Mouse (Mus musculus): Measurements from ENCODE around the gene Grip1.
A peak's percentile ranks its signal among the peaks of the same experiment; 100 is the strongest.

Grip1 gene

DNA sequence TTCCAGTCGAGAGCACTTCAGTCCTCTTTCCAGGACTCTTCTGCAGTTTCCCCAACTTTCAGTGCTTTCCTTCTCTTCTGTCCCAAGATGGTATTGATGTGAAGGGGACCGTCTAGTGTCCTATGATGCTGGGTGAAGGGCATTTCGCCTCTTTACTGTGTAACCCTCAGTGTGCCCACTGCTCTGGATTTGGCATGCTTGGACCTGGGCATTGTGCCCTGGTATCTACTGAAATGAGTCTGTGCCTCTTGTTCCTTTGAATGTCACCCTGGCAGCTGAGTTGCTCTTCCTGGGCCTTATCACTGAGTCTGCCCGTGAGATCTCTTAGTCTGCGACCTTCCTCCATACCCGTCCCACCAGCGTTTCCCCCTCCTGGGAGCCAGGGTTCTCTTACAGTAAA is 9.7 kb downstream of the Grip1 start:
- no peak for DNase-seq

DNA sequence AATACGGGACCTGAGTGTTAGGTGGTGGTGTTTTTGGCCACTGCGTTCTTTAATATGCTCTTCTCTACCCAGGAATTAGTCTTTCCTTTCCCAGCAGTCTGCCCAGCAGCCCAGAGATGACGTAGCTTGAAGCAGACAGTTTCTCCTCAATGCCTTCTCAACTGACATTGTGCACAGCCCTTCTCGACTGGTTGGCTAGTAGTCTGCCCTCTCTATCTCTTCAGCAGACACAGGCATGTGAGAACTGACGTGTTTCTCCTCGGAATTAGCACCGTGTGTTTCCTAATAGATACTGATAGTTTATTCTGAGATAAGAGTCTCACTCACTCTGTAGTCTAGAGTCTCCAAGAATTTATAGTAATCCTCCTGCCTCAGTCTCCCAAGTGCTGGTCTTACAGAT is 10.2 kb downstream of the Grip1 start:
- no peak for DNase-seq

DNA sequence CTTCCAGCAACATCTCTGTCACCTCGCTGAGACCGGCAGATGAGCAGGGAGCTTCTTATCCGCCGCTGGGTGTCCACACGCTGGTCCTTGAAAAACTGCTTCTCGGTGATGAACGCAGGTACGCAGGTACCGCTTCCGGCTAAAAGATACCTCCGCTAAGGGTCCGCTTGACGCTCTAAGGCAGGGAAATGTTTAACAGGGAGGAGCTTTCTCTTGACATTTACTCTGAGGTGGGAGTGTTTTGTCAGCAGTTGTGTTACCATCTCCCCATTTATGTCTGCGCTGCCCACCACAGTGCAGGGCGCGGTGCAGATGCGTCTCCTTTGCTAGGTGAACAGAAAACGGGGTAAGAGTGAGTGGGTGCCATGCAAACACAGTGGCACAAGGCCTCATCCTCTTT is 14.3 kb downstream of the Grip1 start:
- no peak for DNase-seq

DNA sequence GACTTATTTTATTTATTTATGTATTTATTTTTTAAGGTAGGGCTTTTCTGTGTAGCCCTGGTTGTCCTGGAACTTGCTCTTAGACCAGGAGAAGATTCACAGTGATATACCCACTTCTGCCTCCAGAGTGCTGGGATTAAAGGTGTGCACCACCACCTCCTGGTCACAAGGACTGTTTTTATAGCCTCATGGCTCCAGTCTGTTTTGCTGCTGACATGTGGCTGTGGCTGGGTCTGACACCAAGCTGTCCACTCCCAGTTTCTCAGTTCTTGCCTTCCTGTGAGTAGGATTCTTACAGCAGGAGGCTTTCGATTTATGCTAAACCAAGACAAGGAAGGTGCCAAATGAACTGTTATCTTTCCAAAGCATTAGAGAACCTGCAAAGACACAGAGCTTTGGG is 16.5 kb downstream of the Grip1 start:
- no peak for DNase-seq

DNA sequence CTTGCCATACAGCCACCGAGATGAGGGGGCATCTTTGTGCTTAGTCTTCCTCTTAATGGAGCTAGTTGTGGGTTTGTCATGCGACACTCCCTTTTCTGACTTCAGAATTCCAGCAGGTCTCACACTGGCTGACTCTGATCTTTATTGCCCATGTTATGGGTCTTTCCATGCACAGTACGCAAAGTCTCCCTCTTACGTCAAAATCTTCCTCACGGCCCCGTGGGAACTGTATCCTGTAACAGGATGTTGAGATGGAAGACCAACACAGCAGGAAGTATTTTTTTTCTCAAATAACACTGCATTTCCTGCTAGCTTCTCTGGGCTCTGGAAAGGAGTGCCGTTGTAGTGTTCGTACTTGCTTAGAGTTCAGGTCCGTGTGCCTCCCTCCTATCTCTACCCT is 21.5 kb downstream of the Grip1 start:
- no peak for DNase-seq

DNA sequence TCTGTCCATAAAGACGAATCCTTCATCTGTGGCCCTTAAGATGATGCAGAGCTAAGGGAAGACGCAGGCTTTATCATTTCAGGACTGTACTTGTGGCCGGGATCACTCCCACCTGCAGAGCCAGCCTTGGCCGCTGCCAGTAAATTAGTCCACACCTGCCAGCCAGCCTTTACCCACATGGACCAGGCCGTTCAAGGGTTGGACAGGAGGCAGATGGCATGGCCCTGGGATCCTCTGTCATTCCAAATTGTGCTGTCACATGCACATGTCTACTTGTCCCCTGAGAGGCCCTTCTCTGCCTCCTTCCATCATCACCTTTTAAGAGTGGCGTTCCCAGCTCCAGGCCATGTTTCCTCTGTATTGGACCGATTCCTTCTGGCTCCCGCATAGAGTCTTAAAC is 24.0 kb downstream of the Grip1 start:
- peak; percentile 87 to 93 for DNase-seq

DNA sequence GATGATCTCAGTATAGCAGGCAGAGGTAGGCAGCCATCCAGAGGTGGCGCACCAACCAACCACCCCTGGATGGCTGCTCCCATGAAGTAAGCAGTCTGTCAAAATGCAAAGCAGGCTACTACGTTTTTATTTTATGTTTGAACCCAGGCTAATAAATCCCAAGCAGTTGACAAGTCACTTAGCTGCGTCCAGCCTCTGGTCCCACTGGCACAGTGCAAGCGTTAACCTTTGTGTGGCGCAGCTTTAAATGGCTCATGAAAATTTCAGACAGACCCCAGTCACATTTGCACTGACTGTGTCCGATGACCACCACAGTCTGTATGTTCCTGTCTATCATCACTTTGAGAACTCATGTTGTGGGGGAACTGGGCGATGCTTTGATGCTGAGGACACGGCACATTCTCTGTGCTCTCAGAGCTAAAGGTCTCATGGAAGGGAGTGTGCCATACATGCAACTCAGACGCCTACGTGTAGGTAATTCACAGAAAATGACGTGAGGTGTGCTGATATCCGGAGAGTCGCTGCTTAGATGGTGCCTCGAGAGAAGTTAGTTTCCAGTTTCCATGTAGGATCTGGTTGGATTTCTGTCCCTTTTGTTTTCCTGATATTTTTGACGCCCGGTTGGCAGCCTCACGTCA is 29.6 kb downstream of the Grip1 start:
- DNase-seq: no peak

DNA sequence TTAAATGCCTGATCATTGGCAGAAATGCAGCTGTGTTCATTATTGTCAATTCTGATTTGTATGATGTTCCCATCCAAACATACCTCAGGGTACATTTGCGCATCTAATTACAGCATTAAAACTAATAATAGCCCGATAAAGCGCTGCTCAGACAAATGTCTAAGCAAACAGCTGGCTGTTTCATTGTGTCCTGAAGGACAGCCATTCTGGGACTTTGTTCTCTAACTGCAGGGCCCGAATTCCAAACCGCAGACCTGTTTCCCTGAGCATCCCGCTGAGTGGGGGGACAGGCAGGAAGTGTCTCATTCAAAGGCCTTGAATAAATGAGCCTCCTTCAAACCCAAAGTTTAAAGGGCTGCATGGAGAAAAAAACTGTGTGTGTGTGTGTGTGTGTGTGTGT is 30.1 kb downstream of the Grip1 start:
- no peak for DNase-seq

DNA sequence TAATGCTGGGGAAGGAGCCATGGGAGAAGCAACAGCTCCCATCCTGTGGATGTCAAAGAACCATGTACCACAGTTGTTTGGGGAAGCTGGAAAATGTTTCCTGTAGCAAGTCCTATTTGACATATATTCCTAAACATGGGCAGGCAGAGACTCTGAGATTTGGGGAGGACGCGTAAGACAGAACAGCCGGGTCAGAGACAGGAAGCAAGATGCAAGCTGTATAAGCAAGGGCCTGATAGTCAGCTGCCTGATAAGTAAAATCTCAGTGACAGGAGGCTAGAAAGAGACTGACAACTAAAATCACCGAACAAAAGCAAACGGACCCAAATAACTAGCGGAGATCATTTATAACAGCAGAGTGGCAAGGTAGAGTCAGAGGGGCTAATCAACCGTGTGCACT is 33.3 kb downstream of the Grip1 start:
- DNase-seq: no peak

DNA sequence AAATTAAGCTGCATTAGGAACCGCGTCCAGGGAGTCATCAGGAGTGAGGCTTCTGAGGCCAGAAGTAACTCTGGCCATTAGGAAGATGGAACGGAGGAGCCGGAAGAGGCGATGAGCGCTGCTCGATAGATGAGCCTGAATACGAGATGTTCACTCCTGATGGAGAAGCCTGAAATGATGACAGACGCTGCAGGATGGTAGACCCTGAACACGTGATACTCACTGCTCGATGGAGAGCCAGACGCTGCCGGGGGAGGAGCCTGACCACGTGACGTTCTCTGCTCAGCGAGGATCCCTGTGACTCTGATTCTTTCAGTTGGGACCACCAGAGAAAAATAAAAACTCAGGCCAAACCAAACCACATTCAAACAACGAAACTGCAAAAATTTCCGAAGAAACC is 37.2 kb downstream of the Grip1 start:
- no peak for DNase-seq

DNA sequence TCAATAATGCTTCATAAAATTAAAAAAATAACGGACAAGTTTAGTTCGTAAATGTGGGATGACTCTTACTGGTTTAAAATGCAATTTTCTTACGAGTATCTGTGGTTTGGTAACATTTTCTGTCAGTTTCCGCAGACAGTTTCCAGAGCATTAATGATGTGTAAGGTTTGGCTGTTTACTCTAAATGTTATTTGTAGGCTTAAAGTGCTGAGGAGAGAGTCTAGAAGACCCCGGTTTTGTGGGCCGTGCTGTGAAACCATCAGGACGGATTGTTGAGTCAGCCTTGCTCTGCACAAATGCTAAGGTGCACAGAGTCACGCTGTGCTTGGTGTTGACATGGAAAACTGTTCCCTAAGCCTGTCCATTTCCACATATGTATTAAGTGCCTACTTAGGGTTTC is 41.7 kb downstream of the Grip1 start:
- DNase-seq: no peak

DNA sequence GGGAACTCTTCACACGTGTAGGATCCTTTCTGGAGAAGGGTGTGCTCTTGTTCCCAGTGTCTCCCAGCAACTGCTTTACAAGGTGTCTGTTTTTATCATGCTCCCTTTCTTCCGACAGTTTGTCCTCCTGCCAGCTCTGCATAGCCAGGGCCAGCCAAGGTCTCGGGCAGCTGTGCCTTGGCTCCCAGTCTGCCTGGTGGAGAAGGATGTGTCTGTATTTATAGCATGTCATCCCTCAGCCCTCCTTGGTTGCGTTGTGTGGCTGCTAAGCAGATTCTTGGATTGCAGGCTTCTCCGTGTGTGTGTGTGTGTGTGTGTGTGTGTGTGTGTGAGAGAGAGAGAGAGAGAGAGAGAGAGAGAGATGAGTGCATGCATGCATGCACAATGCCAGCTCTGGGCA is 42.6 kb downstream of the Grip1 start:
- peak in 1 of 2 experiments; percentile 39 for DNase-seq

DNA sequence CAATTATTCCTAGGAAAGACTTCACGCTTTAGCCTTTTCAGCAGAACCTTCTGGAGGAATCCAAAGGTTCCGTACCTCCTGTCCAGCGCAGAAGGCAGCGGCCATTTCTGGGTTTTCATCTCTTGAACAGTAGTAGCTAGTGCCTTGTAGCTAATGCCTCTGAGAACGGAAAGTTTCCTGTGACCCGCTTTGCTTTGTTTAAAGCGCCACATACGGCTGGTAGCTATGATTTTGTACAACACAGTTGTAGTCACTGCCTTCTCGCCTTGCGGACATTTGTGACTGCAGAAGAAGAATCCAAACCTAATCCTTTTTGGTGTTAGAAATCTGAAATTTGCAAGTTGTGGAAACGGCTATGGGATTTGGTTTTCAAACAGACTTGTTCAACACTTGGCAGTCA is 68.1 kb downstream of the Grip1 start:
- no peak for DNase-seq

DNA sequence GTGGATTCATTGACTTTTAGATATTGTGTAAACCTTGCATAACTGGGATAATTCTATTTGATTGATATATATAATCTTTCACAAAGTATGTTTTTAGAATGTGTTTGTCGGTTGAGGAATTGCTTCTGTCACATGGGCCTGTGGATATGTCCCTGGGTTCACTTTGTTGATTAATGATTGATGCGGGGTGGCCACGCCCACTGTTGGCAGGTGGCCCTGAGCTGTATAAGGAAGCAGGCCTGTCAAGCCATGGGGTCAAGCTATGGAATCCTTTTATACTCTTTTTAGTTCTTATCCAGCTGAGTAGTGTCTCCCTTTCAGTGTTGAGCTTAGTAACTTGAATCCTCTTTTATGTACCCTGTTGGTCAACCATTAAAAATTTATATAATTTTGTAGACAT is 72.1 kb downstream of the Grip1 start:
- DNase-seq: no peak

DNA sequence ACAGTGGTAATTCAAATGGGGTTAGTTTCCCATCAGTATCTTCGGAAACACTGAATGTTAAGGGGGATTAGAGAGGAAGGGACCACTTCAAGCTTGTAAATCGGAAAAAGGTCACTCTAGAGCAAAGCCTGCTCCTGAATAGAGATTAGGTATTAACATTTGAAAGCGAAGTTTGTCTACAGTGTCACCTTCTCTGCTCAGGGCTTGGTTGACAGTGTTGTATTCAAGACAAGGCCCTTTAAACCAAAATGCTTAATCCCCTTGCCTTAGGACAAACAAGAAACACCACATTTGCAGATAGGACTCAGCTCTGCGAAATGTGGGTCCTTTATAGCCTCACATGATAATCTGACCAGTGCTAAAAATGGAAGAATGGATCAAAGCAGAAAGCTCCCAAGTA is 81.2 kb downstream of the Grip1 start:
- DNase-seq: no peak

DNA sequence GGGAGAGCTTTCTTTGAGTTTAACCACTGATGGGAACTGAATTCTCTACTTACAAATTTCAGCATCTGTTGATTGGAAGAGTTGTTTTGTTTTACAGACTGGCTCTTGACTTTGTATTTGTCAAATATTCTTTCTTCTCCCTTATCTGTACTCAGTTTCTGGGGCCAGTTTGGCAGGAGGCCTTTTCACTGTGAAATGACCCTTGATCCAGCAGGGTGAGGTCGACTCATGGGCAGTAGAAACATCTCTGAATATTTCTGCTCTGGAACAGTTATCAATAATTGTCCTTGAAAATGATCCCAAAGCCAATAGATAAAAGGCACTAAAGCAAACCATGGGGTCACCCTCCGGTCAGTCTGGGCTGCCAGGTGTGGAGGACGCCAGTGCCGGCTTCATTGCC is 88.0 kb downstream of the Grip1 start:
- DNase-seq: no peak

DNA sequence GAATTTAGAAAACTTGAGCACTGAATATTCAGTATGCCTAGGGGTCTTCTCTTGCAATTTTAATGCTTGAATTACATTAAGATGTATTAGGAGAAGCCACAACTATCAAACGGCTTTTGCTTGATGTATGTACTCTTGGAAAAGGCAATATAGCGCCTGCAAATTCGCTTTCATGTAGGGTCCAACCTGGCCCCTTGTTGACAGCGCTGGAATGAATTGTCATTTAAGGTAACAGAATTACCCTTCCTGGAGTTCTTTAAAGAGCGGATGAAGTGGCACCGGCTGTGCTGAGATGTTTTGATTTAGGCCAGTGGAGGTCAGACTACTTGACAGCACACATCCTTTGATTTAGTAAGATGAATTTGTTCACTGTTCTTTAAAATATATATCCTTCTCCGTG is 90.1 kb downstream of the Grip1 start:
- no peak for DNase-seq

DNA sequence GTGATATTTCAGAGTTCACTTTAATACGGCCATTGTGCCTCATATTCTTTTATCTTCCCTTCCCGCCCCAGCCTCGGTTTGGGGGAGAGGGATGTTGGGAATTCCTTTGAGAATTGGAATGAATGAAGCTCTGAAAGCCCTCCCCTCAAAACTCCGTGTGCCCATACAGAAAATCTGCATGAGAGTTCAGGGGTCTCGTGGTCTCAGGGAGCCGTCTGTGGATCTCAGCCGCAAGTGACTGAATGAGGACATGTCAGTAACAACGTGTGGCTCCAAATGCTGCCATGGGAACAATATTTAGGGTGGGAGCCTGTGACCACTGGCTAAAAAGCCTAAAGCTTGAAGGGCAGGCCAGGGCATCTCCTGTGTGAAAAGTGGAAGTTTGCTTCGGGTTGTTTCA is 91.1 kb downstream of the Grip1 start:
- DNase-seq: no peak

DNA sequence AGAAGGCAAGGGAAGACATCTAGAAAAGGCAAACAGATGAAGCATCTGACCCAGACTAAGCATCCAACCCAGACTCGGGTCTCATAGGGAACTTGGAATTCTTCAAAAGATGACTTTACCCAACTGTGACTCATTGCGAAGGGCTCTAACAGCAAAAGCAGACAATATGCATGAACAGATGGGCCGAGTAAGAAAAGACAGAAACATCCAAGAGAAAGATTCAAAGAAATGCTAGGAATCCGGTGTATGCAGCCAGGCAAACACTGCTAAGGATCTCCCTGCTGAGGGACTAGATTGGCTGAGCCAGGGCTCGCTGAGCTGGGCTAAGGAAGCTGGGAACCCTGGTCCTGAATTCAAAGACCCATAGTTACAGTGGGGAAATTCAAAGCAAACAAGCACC is 94.2 kb downstream of the Grip1 start:
- DNase-seq: no peak

DNA sequence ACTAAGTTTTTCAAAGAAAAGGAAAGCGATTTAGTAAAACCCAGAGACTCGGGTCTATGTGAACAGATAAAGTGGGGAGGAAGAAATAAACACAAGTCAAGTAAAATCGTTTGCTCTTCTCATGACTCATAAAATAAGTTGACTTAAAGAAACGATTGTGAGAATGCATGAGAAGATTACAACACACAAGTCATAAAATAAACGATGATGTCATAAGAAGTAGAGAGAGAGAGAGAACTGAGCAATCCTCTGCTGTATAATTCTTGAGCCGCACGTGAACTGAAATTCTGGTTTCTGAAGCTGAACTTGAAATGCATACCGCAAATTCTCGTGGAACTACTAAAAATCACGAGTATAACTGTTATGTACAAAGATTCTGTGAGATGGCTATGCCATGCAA is 95.1 kb downstream of the Grip1 start:
- no peak for DNase-seq

DNA sequence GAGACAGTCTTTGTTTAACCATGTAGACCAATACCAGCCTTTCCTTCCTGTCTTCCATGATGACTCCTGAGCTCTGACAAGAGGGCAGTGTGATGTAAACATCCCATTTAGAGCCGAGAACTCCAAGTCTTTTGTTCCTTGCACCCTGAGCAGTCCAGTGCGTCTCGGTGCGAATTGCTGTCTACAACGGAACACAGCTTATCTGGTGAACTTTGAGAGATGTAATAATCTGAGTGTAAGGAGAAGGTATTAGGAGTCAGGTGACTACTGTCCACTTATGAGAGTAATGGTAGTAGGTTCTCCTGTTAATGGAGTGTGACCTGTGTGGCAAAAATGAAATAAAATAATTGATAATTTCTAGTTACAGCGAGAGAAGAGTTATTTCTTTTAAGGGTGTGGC is 97.0 kb downstream of the Grip1 start:
- no peak for DNase-seq

DNA sequence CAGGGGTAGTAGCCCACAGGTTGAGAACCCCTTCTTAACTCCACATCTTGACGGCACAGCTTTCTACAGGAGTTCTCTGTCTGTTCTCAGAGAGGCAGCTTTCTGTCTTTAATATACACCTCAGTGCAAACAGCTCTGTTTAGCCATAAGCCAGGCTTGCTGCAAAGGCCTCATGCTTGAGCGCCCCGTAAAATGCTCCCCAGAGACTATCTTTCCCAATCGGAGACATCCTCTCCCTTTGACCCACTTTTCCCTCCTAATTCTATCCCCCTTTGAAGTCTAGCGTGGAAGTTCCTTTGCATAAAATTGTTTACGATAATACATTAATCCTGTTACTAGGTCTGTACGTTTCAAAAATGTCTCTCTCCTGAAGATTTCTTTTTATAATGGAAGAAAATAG is 102.7 kb downstream of the Grip1 start:
- peak; percentile 7 to 21 for DNase-seq

DNA sequence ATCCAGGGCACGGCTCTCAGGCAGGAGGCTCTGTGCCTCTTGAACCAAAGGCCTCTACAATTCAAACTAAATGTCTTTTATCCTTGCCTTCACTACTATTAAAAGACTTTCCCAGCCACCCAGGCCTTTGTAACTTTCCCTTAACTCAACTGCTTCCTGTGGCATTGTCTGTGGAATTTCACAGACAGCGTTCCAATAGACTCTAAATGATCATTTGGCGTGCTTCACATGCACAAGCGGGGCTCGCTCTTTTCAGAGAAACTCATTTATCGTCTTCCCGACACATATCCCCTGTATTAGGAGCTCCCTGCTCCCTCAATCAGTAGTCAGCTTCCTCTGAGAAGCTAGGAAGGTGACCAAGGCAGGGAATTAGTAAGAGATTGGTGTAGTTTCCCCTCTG is 104.8 kb downstream of the Grip1 start:
- no peak for DNase-seq

DNA sequence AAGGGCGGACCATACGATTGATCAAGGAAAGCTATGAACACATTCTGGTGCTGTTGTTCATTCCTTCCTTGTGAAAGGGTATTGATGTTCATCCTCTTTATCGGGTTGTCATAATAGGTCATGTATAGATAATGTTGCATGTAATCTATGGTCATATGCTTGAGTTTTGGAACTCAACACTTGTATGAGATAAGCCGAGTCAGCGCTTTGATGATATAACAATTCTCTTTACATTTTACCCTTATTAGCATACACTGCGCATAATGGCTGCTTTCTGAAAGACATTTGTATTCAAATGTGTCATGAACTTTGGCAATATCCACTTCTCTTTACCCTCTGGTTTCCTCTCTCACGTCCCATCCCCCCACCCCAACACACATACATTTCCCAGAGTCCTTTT is 111.2 kb downstream of the Grip1 start:
- DNase-seq: no peak

DNA sequence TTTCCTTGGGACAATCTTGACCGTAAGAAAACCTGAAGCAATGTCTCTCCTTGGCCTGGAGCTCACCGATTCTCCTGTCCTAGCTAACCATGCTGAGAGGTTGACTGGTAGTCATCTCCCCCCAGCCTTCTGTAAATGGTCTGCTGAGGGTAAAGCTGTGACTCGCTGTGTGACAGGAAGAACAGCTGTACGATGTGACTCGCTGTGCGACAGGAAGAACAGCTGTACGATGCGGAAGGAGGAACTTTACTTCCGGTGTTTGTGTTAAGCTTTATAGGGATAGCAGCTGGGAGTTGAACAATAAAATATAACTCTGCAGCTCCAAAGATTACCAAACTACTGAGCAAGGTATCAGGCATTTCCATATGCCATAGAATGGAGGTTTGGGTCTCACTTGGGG is 119.5 kb downstream of the Grip1 start:
- DNase-seq: no peak

DNA sequence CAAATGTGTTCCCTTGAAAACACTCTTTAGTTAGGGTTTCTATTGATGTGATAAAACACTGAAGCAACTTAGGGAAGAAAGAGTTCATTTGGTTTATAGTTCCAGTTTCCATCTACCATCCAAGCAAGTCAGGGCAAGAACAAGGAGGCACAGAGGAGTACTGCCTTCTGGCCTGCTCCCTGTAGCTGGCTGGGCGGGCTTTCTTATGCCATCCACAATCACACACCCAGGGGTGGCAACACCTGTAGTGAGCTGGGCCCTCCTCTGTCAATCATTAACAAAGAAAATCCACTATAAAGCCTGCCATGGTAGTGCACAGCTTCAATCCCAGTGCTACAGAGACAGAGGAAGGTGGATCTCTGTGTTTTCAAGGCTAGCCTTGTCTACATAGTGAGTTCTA is 122.2 kb downstream of the Grip1 start:
- no peak for DNase-seq

All from cerebellum, postnatal 14 days (tissue).